Comparison of ENCODE assay signal across 8 mouse cellular contexts in the genomic region with DNA sequence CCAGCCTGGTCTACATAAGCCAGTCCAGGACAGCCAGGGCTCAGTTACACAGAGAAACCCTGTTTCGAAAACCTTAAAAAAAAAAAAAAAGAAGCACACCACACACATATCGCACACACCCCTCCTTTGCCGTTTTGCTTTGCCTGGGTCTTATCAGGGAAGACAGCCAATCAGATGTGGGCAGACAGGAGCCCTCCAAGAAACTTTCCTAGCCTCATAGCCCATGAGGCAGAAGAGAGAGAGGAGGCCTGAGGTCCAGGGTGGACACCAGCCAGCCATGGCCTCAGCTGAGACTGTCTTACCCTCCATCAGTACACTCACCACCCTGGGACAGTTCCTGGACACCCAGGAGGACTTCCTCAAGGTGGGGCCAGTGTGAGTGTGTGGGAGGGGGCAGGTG. TPM values are rescaled to one million over a fixed set of nuclear protein-coding genes. Genes with fewer than 3 reads are reported as not detected.
DNase-seq lines count a peak whose midpoint lies in the region; ATAC-seq and TF ChIP-seq lines count a peak whose summit lies in the region.

Klf1 (plus strand) TSS at position 177 of the 400 bp plus-strand sequence.

- no peak for DNase-seq in heart, postnatal 25 days (ENCODE audit: low spot score)
- DNase-seq in MEL (ENCODE audit: low read depth, low spot score), result peak; percentile 96
- no peak for DNase-seq in hindbrain, embryonic 11.5 days (ENCODE audit: low spot score)
- DNase-seq in midbrain, embryonic 11.5 days (ENCODE audit: low spot score, missing footprints), result no peak
- no peak for DNase-seq in right cerebral cortex, postnatal 25 days
- DNase-seq in left cerebral cortex, postnatal 14 days (ENCODE audit: low spot score in 2 of 2), result no peak
- no peak for DNase-seq in thymus, postnatal 0 days (ENCODE audit: low spot score)

- no peaks in the 10 kb centered on the region for H3K9me3 ChIP-seq in heart, embryonic 11.5 days (replicated peaks; ENCODE audit: control insufficient read depth, low read length)
- no peaks in the 10 kb centered on the region for H3K9me3 ChIP-seq in MEL (replicated peaks; ENCODE audit: insufficient read depth, low read length)
- no peaks in the 10 kb centered on the region for H3K9me3 ChIP-seq in hindbrain, embryonic 11.5 days (ENCODE audit: control insufficient read depth, low read length)
- H3K9me3 ChIP-seq in midbrain, embryonic 11.5 days (ENCODE audit: control insufficient read depth, low read length), result no peaks in the 10 kb centered on the region

- peak; percentile 99 for TF ChIP-seq POLR2A in MEL (IDR thresholded peaks at IDR 0.05; ENCODE audit: control insufficient read depth in 1 of 2, insufficient read depth in 1 of 2, low read depth in 1 of 2, low read length in 2 of 2, poor library complexity in 1 of 2)

- peak within 1 kb of the TSS; percentile 77 for H3K4me3 ChIP-seq in heart, embryonic 11.5 days (ENCODE audit: low read depth, low read length)
- H3K4me3 ChIP-seq in MEL (ENCODE audit: control insufficient read depth in 1 of 2, insufficient read depth in 1 of 2, low read depth in 2 of 2, low read length in 2 of 2), result peak within 1 kb of the TSS; percentile 86 to 91
- peak within 1 kb of the TSS; percentile 52 for H3K4me3 ChIP-seq in hindbrain, embryonic 11.5 days (ENCODE audit: low read depth, low read length)
- H3K4me3 ChIP-seq in midbrain, embryonic 11.5 days (ENCODE audit: low read depth, low read length), result peak within 1 kb of the TSS; percentile 48

- peak; percentile 84 to 88 for TF ChIP-seq EP300 in MEL (IDR thresholded peaks at IDR 0.05; ENCODE audit: low read depth in 1 of 2, low read length in 2 of 2)

- peak within 1 kb of the TSS; percentile 88 for H3K9ac ChIP-seq in heart, embryonic 11.5 days (ENCODE audit: low read depth, low read length)
- peak within 1 kb of the TSS; percentile 97 for H3K9ac ChIP-seq in MEL (ENCODE audit: control insufficient read depth, low read depth, low read length, poor library complexity, severe bottlenecking)
- peak within 1 kb of the TSS; percentile 68 for H3K9ac ChIP-seq in hindbrain, embryonic 11.5 days (ENCODE audit: low read depth, low read length)
- H3K9ac ChIP-seq in midbrain, embryonic 11.5 days (ENCODE audit: low read length), result peak within 1 kb of the TSS; percentile 66

- peaks cover 9% of the 10 kb centered on the region for H3K4me1 ChIP-seq in heart, embryonic 11.5 days (ENCODE audit: control insufficient read depth, insufficient read depth, low read length)
- peaks cover 11 to 30% of the 10 kb centered on the region in 2 experiments for H3K4me1 ChIP-seq in MEL (ENCODE audit: control insufficient read depth in 1 of 2, insufficient read depth in 2 of 2, low read length in 2 of 2)
- H3K4me1 ChIP-seq in hindbrain, embryonic 11.5 days (replicated peaks; ENCODE audit: control insufficient read depth, insufficient read depth, low read length), result 0 out of 2 replicates have a peak, but pooled peaks cover 2% of the 10 kb centered on the region
- H3K4me1 ChIP-seq in midbrain, embryonic 11.5 days (ENCODE audit: control insufficient read depth, insufficient read depth, low read length), result peaks cover 7% of the 10 kb centered on the region; the same call in 1 of the 2 replicates

- peak within 1 kb of the TSS; percentile 90 for H3K27ac ChIP-seq in heart, embryonic 11.5 days (ENCODE audit: low read depth, low read length)
- H3K27ac ChIP-seq in MEL (ENCODE audit: control insufficient read depth, low read depth, low read length), result peak within 1 kb of the TSS; percentile 97
- 0 out of 2 replicates have a peak within 1 kb of the TSS, but pooled peaks have one; percentile 30 for H3K27ac ChIP-seq in hindbrain, embryonic 11.5 days (ENCODE audit: low read depth, low read length)
- H3K27ac ChIP-seq in midbrain, embryonic 11.5 days (ENCODE audit: low read depth, low read length), result no peak within 1 kb of the TSS; the same call in 1 of the 2 replicates

- peak; percentile 59 for ATAC-seq in heart, embryonic 11.5 days (replicated peaks; ENCODE audit: insufficient number of reproducible peaks, low FRiP score, low TSS enrichment)
- no peak for ATAC-seq in hindbrain, embryonic 11.5 days (ENCODE audit: low FRiP score)
- no peak for ATAC-seq in midbrain, embryonic 11.5 days (ENCODE audit: low FRiP score)

- no peak for TF ChIP-seq CTCF in MEL (IDR thresholded peaks at IDR 0.05 in 2 of 3, conservative IDR thresholded peaks at IDR 0.05 in 1 of 3; ENCODE audit: control insufficient read depth in 1 of 3, insufficient read depth in 1 of 3, low read depth in 2 of 3, low read length in 3 of 3, poor library complexity in 1 of 3, severe bottlenecking in 1 of 3)

- intact Hi-C loops in heart, postnatal 25 days (cut with DNase I), result loop anchor here (2.0 kb wide), 1 partner anchor 45 kb away; the partner anchor contains the start of gene Farsa
- intact Hi-C loops in left cerebral cortex, postnatal 14 days (cut with DNase I), result loop anchor here (5.0 kb wide), 1 partner anchor 54 kb away; the partner anchor contains the start of gene Calr

- peak within 1 kb of the TSS; percentile 99 for H3K4me2 ChIP-seq in heart, embryonic 11.5 days
- peak within 1 kb of the TSS; percentile 94 for H3K4me2 ChIP-seq in hindbrain, embryonic 11.5 days (replicated peaks; ENCODE audit: low read depth, low read length)
- peak within 1 kb of the TSS; percentile 83 for H3K4me2 ChIP-seq in midbrain, embryonic 11.5 days

- peaks cover 27% of the 10 kb centered on the region for H3K79me2 ChIP-seq in MEL (ENCODE audit: control insufficient read depth, insufficient read depth, low read length, poor library complexity)

- no peak for TF ChIP-seq RAD21 in MEL (IDR thresholded peaks at IDR 0.05; ENCODE audit: low read depth, low read length)

- WGBS in heart, embryonic 11.5 days (ENCODE audit: insufficient replicate concordance), result 51% methylated on average over 3 of the region's 3 CpGs
- 75% methylated on average over 3 of the region's 3 CpGs for WGBS in hindbrain, embryonic 11.5 days
- WGBS in midbrain, embryonic 11.5 days, result 80% methylated on average over 3 of the region's 3 CpGs

- no peaks in the 10 kb centered on the region for H3K36me3 ChIP-seq in heart, embryonic 11.5 days (ENCODE audit: control insufficient read depth, insufficient read depth, low read length)
- peaks cover 9 to 23% of the 10 kb centered on the region in 2 experiments; a peak in 3 of 4 replicates for H3K36me3 ChIP-seq in MEL (ENCODE audit: control insufficient read depth in 1 of 2, insufficient read depth in 2 of 2, low read length in 2 of 2)
- H3K36me3 ChIP-seq in hindbrain, embryonic 11.5 days (ENCODE audit: control insufficient read depth, insufficient read depth, low read length), result no peaks in the 10 kb centered on the region
- H3K36me3 ChIP-seq in midbrain, embryonic 11.5 days (ENCODE audit: control insufficient read depth, insufficient read depth, low read length), result no peaks in the 10 kb centered on the region

- peaks cover 11% of the 10 kb centered on the region for H3K27me3 ChIP-seq in heart, embryonic 11.5 days (ENCODE audit: control insufficient read depth, insufficient read depth, low read length)
- H3K27me3 ChIP-seq in MEL (ENCODE audit: control insufficient read depth in 1 of 2, insufficient read depth in 2 of 2, low read length in 2 of 2), result no peaks in the 10 kb centered on the region
- H3K27me3 ChIP-seq in hindbrain, embryonic 11.5 days (ENCODE audit: control insufficient read depth, insufficient read depth, low read length), result peaks cover 6% of the 10 kb centered on the region
- peaks cover 6% of the 10 kb centered on the region; the same call in 1 of the 2 replicates for H3K27me3 ChIP-seq in midbrain, embryonic 11.5 days (ENCODE audit: control insufficient read depth, insufficient read depth, low read length)

TF ChIP-seq in MEL, 35 proteins besides CTCF, POLR2A, EP300 and RAD21 (continues in another document):
- TF ChIP-seq TBP (IDR thresholded peaks at IDR 0.05; ENCODE audit: low read depth, low read length), result peak; percentile 95
- TF ChIP-seq E2F4 (IDR thresholded peaks at IDR 0.05; ENCODE audit: borderline replicate concordance, low read depth, low read length), result no peak
- TF ChIP-seq MEF2A (IDR thresholded peaks at IDR 0.05; ENCODE audit: extremely low read depth, insufficient replicate concordance, low read depth, low read length, poor library complexity, severe bottlenecking), result no peak
- TF ChIP-seq MYC (IDR thresholded peaks at IDR 0.05; ENCODE audit: low read depth, low read length), result peak; percentile 86; the same call in 1 of the 2 replicates
- no peak for TF ChIP-seq USF2 (IDR thresholded peaks at IDR 0.05; ENCODE audit: borderline replicate concordance in 1 of 2, insufficient read depth in 1 of 2, low read depth in 1 of 2, low read length in 2 of 2)
- peak; percentile 97 for TF ChIP-seq MAZ (IDR thresholded peaks at IDR 0.05; ENCODE audit: low read depth, low read length)
- TF ChIP-seq RCOR1 (IDR thresholded peaks at IDR 0.05; ENCODE audit: low read depth, low read length), result peak; percentile 82
- peak; percentile 94; the same call in 1 of the 2 replicates for TF ChIP-seq CHD1 (IDR thresholded peaks at IDR 0.05; ENCODE audit: low read depth, low read length)
- TF ChIP-seq GATA1 (IDR thresholded peaks at IDR 0.05; ENCODE audit: low read depth, low read length), result peak; percentile 93
- TF ChIP-seq NELFE (IDR thresholded peaks at IDR 0.05; ENCODE audit: low read depth, low read length), result peak; percentile 99
- TF ChIP-seq ELF1 (IDR thresholded peaks at IDR 0.05; ENCODE audit: low read depth, low read length), result peak; percentile 53
- TF ChIP-seq HCFC1 (IDR thresholded peaks at IDR 0.05; ENCODE audit: low read depth, low read length), result peak; percentile 68
- TF ChIP-seq USF1 (IDR thresholded peaks at IDR 0.05; ENCODE audit: low read depth, low read length), result peak; percentile 54; the same call in 1 of the 2 replicates
- no peak for TF ChIP-seq CHD2 (IDR thresholded peaks at IDR 0.05; ENCODE audit: low read length)
- TF ChIP-seq JUND (IDR thresholded peaks at IDR 0.05; ENCODE audit: low read depth, low read length), result 0 out of 2 replicates have a peak, but pooled peaks have one; percentile 36
- no peak for TF ChIP-seq ZC3H11A (IDR thresholded peaks at IDR 0.05; ENCODE audit: low read depth, low read length)
- TF ChIP-seq ZKSCAN1 (IDR thresholded peaks at IDR 0.05; ENCODE audit: low read depth, low read length), result peak; percentile 90; the same call in 1 of the 2 replicates

RNA-seq across cellular contexts. Expression of gene Klf1, which starts in this region (rescaled TPM):
- 48.7 and 65.0 TPM in 2 replicates for polyA plus RNA-seq in heart, embryonic 11.5 days (2014; fragmentation: Nextera tagmentation; extraction: Ambion mirVana)
- total RNA-seq in heart, postnatal 25 days (2021), result not detected
- 178 and 234 TPM in 2 replicates for total RNA-seq in MEL (2012; rRNA removed)
- 100 to 1,000 TPM in 1 of 2 experiments, not detected in 1; 262 TPM for polyA plus RNA-seq in MEL (2012; ENCODE audit: insufficient read depth in 1 of 2, insufficient read length in 2 of 2, low read depth in 1 of 2, low replicate concordance in 2 of 2, missing spikeins in 1 of 2)
- polyA plus RNA-seq in hindbrain, embryonic 11.5 days (2014; fragmentation: Nextera tagmentation; extraction: Ambion mirVana), result 12.0 and 14.8 TPM in 2 replicates
- polyA plus RNA-seq in midbrain, embryonic 11.5 days (2014; fragmentation: Nextera tagmentation; extraction: Ambion mirVana), result 13.7 and 14.4 TPM in 2 replicates
- not detected for total RNA-seq in left cerebral cortex, postnatal 14 days (2021)
- polyA plus RNA-seq in thymus, postnatal 0 days (2015; fragmentation: Nextera tagmentation; extraction: Ambion mirVana), result 0.37 and 0.43 TPM in 2 replicates

Comparison
In these comparisons a context has a peak if more than half of its experiments do, and no peak if none do; other contexts are left out.
1. RNA of gene Klf1 (total RNA-seq): 178 to 234 TPM in MEL; not detected in heart, postnatal 25 days and not detected in left cerebral cortex, postnatal 14 days; every median in the first group is over 100 times any median in the second.
2. Peak in every context shown above with its lines, with median percentiles within 50 percentile points of each other: H3K4me2 ChIP-seq, H3K4me3 ChIP-seq and H3K9ac ChIP-seq.